Mouse (Mus musculus): ENCODE results near the gene Phactr2.
A peak's percentile ranks its signal among the peaks of the same experiment; 100 is the strongest.

Gene Phactr2

GRCm38 (mm10) chr10:13448283-13449045 lies 25.7 kb downstream of the Phactr2 start:
- no peak for DNase-seq (ENCODE audit: low spot score)

- DNase-seq (ENCODE audit: low spot score), result peak; percentile 34
These were observed 27.4 kb downstream of the Phactr2 start for GRCm38 (mm10) chr10:13446791-13447249.

- no peak for DNase-seq (ENCODE audit: low spot score)
These were observed 30.0 kb downstream of the Phactr2 start for GRCm38 (mm10) chr10:13444257-13444656.

- no peak for DNase-seq (ENCODE audit: low spot score)
These were observed 30.6 kb downstream of the Phactr2 start for GRCm38 (mm10) chr10:13443647-13444046.

GRCm38 (mm10) chr10:13440292-13440691 lies 33.9 kb downstream of the Phactr2 start:
- no peak for DNase-seq (ENCODE audit: low spot score)

- DNase-seq (ENCODE audit: low spot score), result no peak
These were observed 35.9 kb downstream of the Phactr2 start for GRCm38 (mm10) chr10:13438118-13438821.

- no peak for DNase-seq (ENCODE audit: low spot score)
These were observed 37.2 kb downstream of the Phactr2 start for GRCm38 (mm10) chr10:13437011-13437410.

GRCm38 (mm10) chr10:13433016-13433415 lies 41.2 kb downstream of the Phactr2 start:
- DNase-seq (ENCODE audit: low spot score), result no peak

GRCm38 (mm10) chr10:13431641-13432540 lies 42.3 kb downstream of the Phactr2 start:
- DNase-seq (ENCODE audit: low spot score), result no peak

GRCm38 (mm10) chr10:13429766-13430165 lies 44.4 kb downstream of the Phactr2 start:
- DNase-seq (ENCODE audit: low spot score), result peak; percentile 53

- no peak for DNase-seq (ENCODE audit: low spot score)
These were observed 45.0 kb downstream of the Phactr2 start for GRCm38 (mm10) chr10:13429240-13429639.

- no peak for DNase-seq (ENCODE audit: low spot score)
These were observed 45.7 kb downstream of the Phactr2 start for GRCm38 (mm10) chr10:13428536-13428935.

GRCm38 (mm10) chr10:13427599-13427998 lies 46.6 kb downstream of the Phactr2 start:
- DNase-seq (ENCODE audit: low spot score), result no peak

GRCm38 (mm10) chr10:13425198-13425597 lies 49.0 kb downstream of the Phactr2 start:
- no peak for DNase-seq (ENCODE audit: low spot score)

- DNase-seq (ENCODE audit: low spot score), result no peak
These were observed 49.7 kb downstream of the Phactr2 start for GRCm38 (mm10) chr10:13424508-13424907.

GRCm38 (mm10) chr10:13424015-13424414 lies 50.2 kb downstream of the Phactr2 start:
- no peak for DNase-seq (ENCODE audit: low spot score)

GRCm38 (mm10) chr10:13422121-13422520 lies 52.1 kb downstream of the Phactr2 start:
- no peak for DNase-seq (ENCODE audit: low spot score)

GRCm38 (mm10) chr10:13419246-13419645 lies 55.0 kb downstream of the Phactr2 start:
- DNase-seq (ENCODE audit: low spot score), result no peak

- no peak for DNase-seq (ENCODE audit: low spot score)
These were observed 58.6 kb downstream of the Phactr2 start for GRCm38 (mm10) chr10:13415489-13416104.

- no peak for DNase-seq (ENCODE audit: low spot score)
These were observed 61.8 kb downstream of the Phactr2 start for GRCm38 (mm10) chr10:13412202-13412923.

GRCm38 (mm10) chr10:13411056-13411455 lies 63.2 kb downstream of the Phactr2 start:
- no peak for DNase-seq (ENCODE audit: low spot score)

All from T-cell, adult 2 months (primary cell).